Mouse (Mus musculus): ENCODE data around the gene Xylb.
A peak's percentile ranks its signal among the peaks of the same experiment; 100 is the strongest.

Xylb gene

DNA sequence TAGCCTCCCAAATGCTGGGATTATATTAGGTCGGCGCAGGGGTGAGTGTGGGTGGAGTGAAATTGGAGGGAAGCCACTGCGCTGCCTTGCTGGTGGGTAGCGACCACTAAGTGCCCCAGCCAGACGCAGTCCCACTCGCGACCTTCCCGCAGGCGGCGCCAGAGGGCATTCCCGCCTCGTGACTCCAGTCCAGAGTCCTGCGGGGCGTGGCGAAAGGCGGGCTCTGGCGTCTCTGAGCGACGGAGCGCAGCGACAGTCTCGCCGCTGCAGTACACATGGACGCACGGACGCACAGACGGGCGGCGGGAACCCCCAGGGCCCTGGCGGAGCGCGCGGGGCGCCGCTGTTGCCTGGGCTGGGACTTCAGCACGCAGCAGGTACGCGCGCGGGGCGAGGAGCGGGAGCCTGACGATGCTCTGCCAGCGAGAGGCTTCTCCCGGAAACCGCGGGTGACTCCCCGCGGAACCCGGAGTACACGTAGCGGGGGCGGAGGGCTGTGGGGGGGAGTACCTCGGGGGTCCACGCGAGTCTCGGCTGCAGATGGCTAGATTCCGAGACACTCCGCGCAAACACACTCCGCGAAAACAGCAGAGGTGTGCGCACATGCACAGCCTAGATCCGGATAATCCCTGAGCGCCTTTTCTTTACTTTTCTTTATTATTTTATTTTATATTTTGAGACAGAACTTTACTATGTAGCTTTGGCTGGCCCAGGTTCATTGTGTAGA lies at the start of gene Xylb:
Xylb (plus strand) TSS at position 51 of the 727 bp plus-strand sequence.
- DNase-seq (ENCODE audit: low read depth, low spot score), result peak; percentile 98

DNA sequence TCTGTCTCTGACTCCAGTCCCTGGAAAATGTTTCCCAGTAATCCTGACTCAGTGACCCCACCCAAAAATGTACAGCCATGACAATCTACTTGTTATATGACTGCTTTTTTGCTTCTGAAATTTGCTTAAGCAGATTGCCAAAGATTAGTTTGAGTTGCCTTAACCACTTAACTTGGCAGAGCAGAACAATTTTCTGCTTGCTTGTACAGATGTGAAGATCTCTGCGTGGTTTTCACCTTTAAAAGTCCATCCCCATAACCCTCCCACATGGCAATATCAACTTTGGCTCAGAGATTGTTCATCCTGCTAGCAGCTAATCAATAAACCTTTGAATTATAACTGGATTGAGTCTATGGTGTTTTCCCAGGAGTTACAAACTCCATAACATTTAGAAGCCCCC lies 48.1 kb upstream of the Xylb start:
- no peak for DNase-seq (ENCODE audit: low read depth, low spot score)

DNA sequence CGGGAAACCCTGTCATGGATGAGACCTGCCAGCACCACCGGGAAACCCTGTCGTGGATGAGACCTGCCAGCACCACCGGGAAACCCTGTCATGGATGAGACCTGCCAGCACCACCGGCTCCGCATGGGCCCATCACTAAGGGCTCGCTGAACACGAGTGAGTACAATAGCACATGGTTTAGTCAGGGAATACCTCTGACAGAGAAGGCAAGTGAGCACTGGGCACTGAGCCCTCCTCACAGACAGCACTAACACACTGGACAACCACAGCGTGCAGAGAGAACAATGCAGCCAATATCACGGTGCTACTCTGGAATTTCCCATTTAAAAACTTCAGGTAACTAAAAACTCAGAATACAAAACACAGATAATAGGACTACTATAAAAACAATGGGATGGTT lies 44.1 kb upstream of the Xylb start:
- no peak for DNase-seq (ENCODE audit: low read depth, low spot score)

DNA sequence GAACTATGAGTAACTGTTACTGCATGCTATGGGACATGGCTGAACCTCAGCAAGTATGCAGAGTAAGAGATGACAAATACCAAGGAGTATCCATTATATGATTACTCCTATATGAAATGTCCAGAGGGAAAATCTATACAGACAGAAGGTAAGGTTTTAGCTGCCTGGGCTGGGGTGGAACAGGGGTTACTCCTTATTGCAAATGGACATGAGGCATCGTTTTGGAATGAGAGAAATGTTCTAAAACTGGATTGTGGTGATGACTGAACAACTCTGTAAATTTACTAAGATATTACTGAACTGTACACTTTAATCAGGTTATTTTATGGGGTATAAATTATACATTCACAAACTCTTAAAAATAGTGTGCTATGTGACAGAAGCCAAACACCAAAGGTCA lies 38.3 kb upstream of the Xylb start:
- DNase-seq (ENCODE audit: low read depth, low spot score), result no peak

DNA sequence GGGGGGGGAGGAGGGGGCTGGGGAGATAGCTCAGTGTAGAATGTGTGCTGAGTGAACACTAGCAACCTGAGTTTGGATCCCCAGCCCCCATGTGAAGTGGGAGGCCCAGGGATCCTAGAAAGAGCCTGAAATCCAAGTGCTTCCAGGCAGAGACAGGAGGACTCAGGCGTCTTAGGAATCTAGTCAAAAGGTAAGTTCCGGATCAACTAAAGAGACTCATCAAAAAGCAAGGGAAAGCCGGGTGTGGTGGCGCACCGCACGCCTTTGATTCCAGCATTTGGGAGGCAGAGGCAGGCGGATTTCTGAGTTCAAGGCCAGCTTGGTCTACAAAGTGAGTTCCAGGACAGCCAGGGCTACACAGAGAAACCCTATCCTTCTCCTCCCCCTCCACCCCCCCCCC lies 36.7 kb upstream of the Xylb start:
- peak; percentile 62 for DNase-seq (ENCODE audit: low read depth, low spot score)

DNA sequence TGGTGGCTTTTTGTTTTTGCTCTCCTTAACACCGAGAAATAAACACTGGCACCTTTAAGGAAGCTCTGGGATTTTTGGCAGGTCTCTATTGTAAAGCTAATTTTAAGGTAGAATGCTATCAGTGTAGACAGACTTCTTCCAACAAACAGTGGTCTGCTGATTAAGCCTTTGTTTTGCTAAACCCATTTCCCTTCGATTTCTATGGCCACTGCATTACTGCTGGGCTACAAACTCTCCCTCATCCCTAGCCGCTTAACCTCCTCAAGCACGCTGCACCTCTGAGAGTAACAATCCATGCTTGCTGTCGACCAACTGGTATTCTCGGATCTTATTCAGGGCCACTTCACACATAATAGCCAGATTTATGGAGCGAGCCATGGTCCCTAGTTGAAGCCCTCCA lies 36.2 kb upstream of the Xylb start:
- DNase-seq (ENCODE audit: low read depth, low spot score), result peak; percentile 76

DNA sequence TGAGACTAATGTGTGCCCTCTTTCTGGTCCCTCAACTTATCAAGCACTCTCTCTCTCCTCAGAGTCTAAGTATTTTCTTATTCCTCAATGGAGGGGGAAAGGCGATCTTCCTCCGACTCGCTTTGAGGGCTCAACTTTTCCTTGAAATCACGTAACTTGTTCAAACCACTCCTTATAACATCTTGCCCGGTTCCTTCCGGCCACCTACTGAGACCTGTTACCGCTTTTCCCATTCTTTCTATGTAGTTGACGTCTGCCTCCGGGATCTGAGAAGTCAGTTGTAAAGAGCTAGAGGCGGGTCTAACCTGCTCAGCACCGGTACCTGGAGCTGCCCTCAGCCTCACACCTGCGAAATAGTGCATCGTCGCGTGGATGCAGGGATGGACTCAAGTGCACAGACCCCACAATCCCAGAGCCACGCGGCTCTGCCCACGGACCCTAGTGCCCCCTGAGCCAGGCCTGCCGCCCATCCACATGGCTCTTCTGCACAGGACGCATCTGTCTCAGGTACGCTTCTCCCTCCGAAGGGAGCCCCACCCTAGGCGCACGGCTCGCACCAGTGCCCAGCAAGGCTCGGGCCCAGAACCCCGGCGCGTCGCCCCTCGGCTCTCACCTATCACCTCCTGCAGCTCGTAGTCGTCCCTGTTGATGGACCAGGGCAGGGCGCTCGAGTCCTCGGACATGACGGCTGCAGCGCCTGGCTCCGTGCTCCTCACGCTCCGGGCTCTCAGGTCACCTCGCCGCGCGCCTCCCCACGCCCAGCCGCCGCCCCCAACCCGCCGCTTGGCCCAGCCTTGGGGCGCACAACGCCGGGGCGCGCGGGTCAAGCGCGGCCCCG lies 35.6 kb upstream of the Xylb start:
- DNase-seq (ENCODE audit: low read depth, low spot score), result peak; percentile 61

DNA sequence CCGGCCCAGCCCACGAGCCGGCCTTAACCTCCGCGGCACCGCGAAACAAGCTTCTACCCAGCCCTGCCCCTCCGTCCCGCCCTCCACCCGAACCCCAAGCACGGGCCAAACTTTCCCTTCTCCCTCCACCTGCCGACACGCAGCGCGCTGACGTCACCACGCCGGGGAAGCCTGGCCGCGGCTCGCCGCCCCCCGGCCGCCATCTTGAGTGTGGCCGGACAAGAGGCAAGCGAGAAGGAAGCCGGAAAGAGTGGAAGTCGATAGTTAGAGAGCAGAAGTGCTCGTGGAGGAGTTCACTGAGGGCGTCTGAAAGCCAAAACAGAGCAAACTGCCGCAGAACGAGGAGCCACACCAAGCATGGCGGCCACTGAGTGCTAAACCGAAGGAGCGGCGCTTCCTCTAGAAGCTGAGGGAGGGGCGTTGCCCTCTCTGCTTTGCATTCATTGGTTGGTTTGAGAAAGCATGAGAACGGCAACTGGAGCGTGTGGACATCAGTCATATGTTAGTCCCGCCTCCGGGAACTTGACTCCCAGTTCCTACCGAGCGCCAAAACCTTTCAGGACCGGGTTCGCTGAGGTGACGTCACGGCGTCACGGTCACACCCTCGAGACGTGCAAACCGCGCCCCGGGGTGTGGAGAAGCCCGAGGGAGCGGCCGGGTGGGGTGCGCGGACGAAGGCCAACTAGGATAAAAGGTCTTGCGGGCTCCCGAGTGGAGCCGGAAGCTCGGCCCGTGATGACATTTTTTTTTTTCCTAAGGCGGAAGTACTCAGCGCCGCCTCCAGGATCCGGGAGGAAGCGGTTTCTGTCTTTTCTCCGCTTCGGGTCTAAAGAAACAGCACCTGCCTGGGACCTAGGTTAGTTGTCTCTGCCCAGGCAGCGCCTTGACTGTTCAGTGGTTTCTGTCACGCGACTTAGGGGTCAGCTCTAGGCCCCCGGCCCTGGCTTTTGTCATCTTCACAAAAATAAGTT lies 34.6 kb upstream of the Xylb start, which contains the start of gene Oxsr1:
Oxsr1 (minus strand) TSS at position 139 of the 971 bp plus-strand sequence.
- DNase-seq (ENCODE audit: low read depth, low spot score), result peak; percentile 100

DNA sequence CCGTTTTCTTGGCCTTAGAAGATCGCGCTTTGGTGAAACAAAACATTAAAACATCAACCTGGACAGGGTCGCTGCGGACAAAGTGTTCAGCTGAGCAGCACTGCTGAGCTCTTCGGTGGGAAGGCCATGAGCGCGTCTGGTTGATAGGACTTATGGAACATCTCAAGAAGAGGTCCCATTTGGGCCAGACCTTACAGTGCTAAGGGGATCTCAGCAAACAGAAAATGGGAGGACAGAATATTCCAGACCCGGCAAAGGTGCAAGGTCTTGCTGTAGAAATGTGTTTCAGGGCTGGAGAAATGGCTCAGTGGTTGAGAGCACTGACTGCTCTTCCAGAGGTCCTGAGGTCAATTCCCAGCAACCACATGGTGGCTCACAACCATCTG lies 33.9 kb upstream of the Xylb start:
- no peak for DNase-seq (ENCODE audit: low read depth, low spot score)

DNA sequence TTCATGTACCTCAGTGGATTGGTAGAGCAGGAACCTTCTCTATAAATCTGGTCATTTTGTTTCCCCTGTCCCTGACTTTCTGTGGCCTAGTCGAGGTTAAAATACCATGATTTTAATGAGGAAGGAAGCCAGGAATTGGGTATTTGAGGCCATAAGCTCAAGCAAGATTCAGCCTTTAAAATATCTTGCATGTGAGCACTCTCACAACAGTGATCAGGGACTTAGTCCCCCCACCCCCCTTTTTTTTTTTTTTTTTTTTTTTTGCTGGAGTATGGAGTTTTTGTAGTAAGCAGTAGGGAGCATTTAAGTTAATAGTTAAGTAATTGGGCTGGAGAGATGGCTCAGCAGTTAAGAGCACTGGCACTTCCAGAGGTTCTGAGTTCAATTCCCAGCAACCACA lies 33.1 kb upstream of the Xylb start:
- DNase-seq (ENCODE audit: low read depth, low spot score), result no peak

DNA sequence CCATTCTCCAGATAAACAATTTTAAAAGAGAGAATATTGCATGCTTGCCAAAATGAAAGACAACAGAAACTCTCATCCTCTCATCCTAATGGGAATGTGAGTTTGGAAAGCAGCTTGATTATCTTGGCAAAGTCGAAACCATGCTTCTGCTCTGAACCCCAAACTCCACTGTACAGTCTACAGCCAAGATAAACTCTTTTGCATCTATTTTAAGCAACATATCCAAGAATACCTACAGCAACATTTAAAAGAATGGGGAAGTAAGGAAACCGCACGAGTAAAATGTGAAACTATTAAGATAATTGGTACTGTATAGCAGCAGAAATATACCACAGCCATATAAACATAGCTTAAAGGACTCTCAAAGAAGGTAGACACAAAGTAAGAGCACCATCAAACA lies 28.7 kb upstream of the Xylb start:
- no peak for DNase-seq (ENCODE audit: low read depth, low spot score)

DNA sequence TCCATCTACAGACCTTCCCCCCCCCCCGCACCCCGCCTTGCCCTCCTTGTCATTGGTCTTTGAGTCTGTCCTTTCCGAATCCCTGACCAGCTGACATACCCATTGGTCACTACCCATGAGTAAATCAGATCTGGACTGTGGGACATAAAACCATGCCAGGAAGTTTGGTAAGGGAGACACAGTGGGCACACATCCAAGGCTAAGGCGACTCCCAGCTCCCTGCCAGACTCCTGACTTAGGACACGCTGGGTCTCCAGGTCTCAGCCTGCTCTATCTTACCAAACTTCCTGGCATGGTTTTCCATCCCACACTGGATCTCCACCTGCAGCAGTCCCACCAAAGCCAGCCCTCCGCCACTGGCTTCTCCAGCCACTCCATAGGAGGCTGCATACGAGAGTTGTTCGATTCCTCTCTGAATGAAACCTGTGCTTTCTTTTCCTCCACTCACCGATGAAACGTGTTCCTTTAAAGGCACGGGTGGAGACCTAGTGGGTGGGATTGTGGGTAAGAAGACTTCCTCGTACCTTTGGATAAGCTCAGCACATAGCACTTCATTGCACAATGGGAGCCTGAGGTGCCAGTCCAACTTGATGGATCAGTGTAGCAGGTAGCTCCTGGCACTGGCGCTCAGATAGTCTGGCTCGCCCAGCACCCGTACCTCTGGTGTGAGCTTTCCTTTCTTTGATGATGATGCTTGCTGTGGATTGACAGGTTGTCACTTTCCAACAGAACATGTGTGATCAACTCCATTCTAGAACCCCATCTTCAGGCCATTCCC lies 26.8 kb upstream of the Xylb start:
- no peak for DNase-seq (ENCODE audit: low read depth, low spot score)

DNA sequence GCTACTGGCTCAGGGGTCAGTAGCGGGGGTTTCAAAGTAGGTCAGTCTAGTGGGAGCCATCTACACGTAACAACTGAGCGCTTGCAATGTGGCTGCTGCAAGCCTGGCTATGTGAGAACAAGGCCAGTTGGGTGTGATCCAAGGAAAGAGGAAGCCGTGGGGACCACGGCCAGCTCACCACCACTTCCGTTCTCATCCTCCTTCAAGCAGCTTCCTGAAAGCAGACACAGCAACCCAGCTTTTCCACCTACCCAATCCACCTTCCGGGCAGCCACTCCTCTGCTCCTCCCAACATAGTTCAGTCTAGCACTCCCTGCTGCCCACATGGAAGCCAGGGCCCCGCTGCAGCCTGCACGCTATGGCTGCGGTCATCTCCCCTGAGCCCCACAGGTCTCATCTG lies 22.9 kb upstream of the Xylb start:
- DNase-seq (ENCODE audit: low read depth, low spot score), result peak; percentile 46

DNA sequence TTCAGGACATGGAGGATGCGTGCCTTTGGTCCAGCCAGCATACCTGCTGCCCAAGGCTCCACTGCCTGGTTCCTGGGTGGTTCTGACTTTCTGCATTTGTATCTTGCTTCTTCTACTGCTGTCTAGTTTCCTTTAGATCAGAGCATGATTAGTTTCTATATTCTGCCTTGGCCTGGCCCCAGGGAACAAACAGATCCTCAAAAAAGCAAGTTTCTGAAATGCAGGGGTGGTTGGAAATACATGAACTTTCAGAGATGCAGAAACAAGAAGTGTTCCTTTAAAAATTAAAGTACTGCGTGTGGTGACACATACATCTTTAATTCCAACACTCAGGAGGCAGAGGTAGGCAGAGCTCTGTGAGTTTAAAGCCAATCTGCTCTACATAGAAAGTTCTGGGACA lies 22.3 kb upstream of the Xylb start:
- DNase-seq (ENCODE audit: low read depth, low spot score), result no peak

DNA sequence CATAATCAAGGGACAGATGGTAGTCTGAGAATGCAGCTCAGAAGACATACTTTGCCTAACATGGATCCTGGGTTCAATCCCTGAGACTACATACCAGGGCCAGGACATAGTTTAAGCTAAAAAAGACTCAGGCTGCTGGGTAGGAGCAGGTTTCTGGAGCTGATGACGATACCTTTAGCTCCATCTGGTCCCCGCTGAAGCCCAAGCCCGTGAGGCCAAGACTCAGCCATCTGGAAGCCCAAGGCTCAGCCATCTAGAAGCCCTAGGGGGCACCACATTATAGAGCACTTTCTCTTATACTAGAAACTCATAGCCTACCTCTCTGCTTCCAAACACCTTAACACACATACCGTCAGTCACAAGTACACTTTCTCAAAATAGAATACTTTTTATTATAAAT lies 21.6 kb upstream of the Xylb start:
- DNase-seq (ENCODE audit: low read depth, low spot score), result no peak

DNA sequence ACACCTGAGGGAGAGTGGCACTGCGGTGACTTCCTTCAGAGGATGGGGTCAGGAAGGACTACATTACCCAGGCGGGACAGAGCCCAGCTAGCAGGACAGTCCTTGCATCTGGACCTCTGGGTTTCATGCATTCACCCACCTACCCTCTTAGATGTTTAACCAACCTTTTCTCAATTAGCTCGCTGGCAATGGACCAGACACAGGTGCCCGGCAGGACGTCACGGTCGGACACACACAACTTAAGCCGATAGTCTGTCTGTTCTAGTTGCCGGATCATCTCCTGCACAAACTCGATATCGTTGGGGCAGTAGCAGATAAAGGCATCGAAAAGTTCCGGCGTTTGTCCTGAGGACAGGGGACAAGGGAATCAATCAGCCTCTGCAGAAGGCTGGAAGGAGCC lies 19.3 kb upstream of the Xylb start:
- DNase-seq (ENCODE audit: low read depth, low spot score), result no peak

DNA sequence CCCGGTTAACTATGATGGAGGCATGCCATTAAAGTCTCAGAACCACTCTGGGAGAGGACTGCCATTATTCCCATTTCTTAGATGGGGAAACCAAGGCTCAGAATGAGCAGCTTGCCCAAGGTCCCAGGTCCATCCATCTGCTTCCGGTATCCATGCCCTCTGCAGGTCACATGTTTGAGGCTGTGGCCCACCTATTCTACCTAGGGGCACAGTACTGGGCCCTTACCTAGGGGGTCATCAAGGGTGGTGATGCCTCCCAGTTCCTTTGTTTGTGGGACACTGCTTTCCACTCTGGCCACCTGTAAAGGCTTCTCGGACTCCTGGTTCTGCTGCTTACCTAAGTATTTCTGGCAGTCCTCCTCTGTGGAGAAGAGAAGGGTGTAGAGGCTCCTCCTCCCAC lies 18.8 kb upstream of the Xylb start:
- no peak for DNase-seq (ENCODE audit: low read depth, low spot score)

DNA sequence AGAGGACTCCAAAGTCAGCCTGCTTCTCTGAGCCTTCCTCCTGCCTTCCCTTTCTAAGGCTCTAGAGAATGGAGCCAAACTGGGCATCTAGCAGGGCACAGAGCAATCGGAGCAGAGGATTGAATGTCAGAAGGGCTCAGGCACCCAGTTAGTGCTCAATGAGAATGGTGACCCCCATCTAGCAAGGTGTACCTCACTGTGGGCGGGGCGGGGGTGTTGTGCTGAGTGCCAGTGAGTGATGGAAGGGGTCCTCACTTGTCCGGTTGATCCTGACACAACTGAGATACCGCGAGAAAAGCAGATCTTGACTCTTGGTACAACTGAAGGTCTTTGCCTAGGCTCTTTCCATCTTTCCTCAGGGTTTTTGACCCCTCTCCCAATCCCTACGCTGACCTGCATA lies 18.1 kb upstream of the Xylb start:
- no peak for DNase-seq (ENCODE audit: low read depth, low spot score)

DNA sequence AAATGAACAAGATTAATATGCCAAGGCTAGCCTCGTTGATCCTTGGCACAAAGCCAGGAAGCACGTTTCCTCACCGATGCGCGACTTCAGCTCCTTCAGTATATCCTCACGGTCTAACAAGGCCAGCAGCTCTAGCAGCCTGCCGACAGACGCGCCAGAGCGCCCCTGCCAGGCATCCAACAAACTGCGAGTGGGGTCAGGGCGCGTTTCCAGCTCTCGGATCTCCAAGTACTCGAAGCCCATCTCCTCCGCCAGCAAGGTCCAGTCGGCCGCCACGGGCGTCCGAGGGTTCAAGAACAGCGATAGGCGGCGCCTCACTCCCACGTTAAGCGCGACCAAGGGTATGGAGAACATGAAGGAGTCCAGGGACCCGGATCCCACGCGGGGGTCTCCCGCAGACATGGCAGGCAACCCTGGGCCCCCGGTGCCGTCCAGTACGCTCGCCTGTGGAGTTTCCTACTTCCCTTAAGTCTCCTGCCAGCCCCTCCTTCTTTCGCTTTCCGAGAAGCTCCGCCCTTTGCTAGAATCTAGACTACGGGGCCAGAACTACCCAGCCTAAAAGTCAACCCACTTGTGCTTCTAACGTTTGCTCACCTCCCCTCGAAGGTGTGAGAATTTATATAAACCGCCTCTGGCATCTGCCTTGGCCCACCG lies 17.5 kb upstream of the Xylb start, which contains the start of gene Acaa1a:
Acaa1a (plus strand) TSS at position 119 of the 654 bp plus-strand sequence.
- peak; percentile 66 for DNase-seq (ENCODE audit: low read depth, low spot score)

DNA sequence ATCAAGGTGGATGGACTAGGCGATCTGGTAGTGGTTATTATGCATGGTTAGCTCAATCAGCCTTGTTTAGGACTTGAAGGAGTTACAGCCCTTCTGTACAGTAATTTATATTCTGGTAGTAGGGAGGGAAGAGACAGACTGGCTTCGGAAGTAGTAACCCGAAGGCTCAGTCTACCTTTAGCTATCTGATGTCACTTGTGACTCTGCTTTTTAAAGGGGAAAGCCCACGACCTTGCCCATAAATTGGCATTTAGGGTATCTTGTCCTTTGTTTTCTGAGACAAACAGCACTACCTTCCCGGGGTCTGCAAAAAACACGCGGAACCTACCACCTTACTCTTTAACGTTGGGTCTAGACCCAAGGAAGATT lies 17.0 kb upstream of the Xylb start:
- DNase-seq (ENCODE audit: low read depth, low spot score), result no peak
